In the genomic region with DNA sequence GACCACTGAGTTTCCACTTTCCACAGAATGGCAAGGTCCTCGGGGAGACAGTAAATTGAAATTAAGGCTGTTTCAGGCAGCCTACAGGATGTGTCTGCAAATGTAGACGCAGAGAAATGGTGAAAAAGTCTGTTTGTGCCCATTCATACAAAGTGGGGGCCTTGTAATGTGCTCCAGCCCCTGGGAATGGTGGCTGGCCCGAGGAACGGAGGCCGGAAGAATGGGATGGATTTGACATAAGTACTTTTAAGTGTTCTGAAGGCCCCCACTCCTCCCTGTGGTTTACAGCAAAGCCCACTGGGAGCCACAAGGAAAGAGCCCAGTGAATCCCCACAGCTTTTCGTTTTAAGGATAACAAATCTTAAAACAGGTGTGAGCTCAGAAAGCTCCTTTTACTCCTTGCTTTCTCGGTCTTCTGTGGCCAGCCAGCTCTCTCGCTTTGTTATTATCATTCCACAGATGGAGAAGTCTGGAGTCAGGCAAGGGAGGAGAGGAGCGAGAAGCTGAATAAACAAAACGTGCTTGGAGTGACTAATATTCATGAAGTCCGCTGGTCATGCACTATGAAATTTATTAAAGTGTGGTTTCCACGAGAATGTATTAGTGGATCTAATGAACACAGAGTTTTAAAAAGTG, we compare ENCODE assay signal across 11 mouse cellular contexts.
DNase-seq lines count a peak whose midpoint lies in the region; ATAC-seq and TF ChIP-seq lines count a peak whose summit lies in the region.
"Had no signal": no experiment of that assay in that cellular context is flagged by ENCODE, and none has a peak within 500 bp of the region (broad histone marks: within the 10 kb centered on the region; RNA-seq: fewer than 3 reads in every experiment).

No protein-coding gene starts in this region.

- no peaks in the 10 kb centered on the region for H3K4me1 ChIP-seq in kidney, embryonic 16.5 days (ENCODE audit: insufficient read depth, low read length)
- peaks cover 4% of the 10 kb centered on the region for H3K4me1 ChIP-seq in embryonic facial prominence, embryonic 14.5 days (ENCODE audit: control insufficient read depth, insufficient read depth, low read length)
- H3K4me1 ChIP-seq in limb, embryonic 14.5 days (ENCODE audit: control insufficient read depth, insufficient read depth, low read length) = peaks cover 10% of the 10 kb centered on the region; the same call in 1 of the 2 replicates
- H3K4me1 ChIP-seq: hindbrain, embryonic 13.5 days had no signal

- H3K27me3 ChIP-seq in kidney, embryonic 16.5 days (ENCODE audit: insufficient read depth, low read length) = no peaks in the 10 kb centered on the region
- no peaks in the 10 kb centered on the region for H3K27me3 ChIP-seq in embryonic facial prominence, embryonic 14.5 days (replicated peaks; ENCODE audit: control insufficient read depth, insufficient read depth, low read length)
- no peaks in the 10 kb centered on the region for H3K27me3 ChIP-seq in limb, embryonic 14.5 days (ENCODE audit: control insufficient read depth, insufficient read depth, low read length)
- H3K27me3 ChIP-seq: hindbrain, embryonic 13.5 days had no signal

- H3K4me3 ChIP-seq in kidney, embryonic 16.5 days (ENCODE audit: low read length) = no peak overlapping the region
- H3K4me3 ChIP-seq in embryonic facial prominence, embryonic 14.5 days (ENCODE audit: low read depth, low read length) = no peak overlapping the region
- no peak overlapping the region for H3K4me3 ChIP-seq in limb, embryonic 14.5 days (replicated peaks; ENCODE audit: low read length)
- H3K4me3 ChIP-seq: hindbrain, embryonic 13.5 days had no signal

- peaks cover 6% of the 10 kb centered on the region; the same call in 1 of the 2 replicates for H3K9me3 ChIP-seq in kidney, embryonic 16.5 days (ENCODE audit: low read length)
- no peaks in the 10 kb centered on the region for H3K9me3 ChIP-seq in embryonic facial prominence, embryonic 14.5 days (ENCODE audit: control insufficient read depth, low read length)
- no peaks in the 10 kb centered on the region for H3K9me3 ChIP-seq in limb, embryonic 14.5 days (ENCODE audit: control insufficient read depth, low read length)
- H3K9me3 ChIP-seq: hindbrain, embryonic 13.5 days had no signal

- TF ChIP-seq POLR2A in limb, embryonic 14.5 days (IDR thresholded peaks at IDR 0.05; ENCODE audit: borderline replicate concordance, extremely low read depth, insufficient read depth, insufficient read length) = no peak

- 59% methylated on average over 12 of the region's 12 CpGs for WGBS in kidney, embryonic 16.5 days
- WGBS in embryonic facial prominence, embryonic 14.5 days = 51% methylated on average over 12 of the region's 12 CpGs
- WGBS in limb, embryonic 14.5 days = 38% methylated on average over 12 of the region's 12 CpGs

- peak overlapping the region; percentile 26 for H3K4me2 ChIP-seq in kidney, embryonic 16.5 days (replicated peaks; ENCODE audit: low read depth, low read length)
- H3K4me2 ChIP-seq in embryonic facial prominence, embryonic 14.5 days (ENCODE audit: low read depth, low read length) = peak overlapping the region; percentile 34
- peak overlapping the region; percentile 34; the same call in 1 of the 2 replicates for H3K4me2 ChIP-seq in limb, embryonic 14.5 days (replicated peaks; ENCODE audit: low read depth, low read length, severe bottlenecking)
- H3K4me2 ChIP-seq: hindbrain, embryonic 13.5 days had no signal

- DNase-seq in gastrocnemius, postnatal 25 days = peak; percentile 47
- no peak for DNase-seq in gastrocnemius, postnatal 4 days (ENCODE audit: low spot score in 2 of 2)
- DNase-seq in kidney, postnatal 14 days = no peak
- DNase-seq in embryonic facial prominence, embryonic 14.5 days (ENCODE audit: low spot score) = peak; percentile 61
- peak; percentile 29 for DNase-seq in limb, embryonic 14.5 days (ENCODE audit: low spot score)
- no peak for DNase-seq in ovary, postnatal 36 days (ENCODE audit: low spot score)
- no peak for DNase-seq in urinary bladder, postnatal 25 days (ENCODE audit: low spot score)

- H3K27ac ChIP-seq in kidney, embryonic 16.5 days (ENCODE audit: low read length) = no peak overlapping the region
- H3K27ac ChIP-seq in embryonic facial prominence, embryonic 14.5 days (replicated peaks; ENCODE audit: low read depth, low read length) = no peak overlapping the region
- H3K27ac ChIP-seq in limb, embryonic 14.5 days (replicated peaks; ENCODE audit: low read depth, low read length) = no peak overlapping the region
- H3K27ac ChIP-seq: hindbrain, embryonic 13.5 days had no signal

- no peaks in the 10 kb centered on the region for H3K36me3 ChIP-seq in kidney, embryonic 16.5 days (ENCODE audit: insufficient read depth, low read length)
- H3K36me3 ChIP-seq in embryonic facial prominence, embryonic 14.5 days (ENCODE audit: control insufficient read depth, insufficient read depth, low read length) = no peaks in the 10 kb centered on the region
- no peaks in the 10 kb centered on the region for H3K36me3 ChIP-seq in limb, embryonic 14.5 days (ENCODE audit: control insufficient read depth, insufficient read depth, low read length)
- H3K36me3 ChIP-seq: G1E; hindbrain, embryonic 13.5 days had no signal

- H3K9ac ChIP-seq in kidney, embryonic 16.5 days (replicated peaks; ENCODE audit: low read length) = no peak overlapping the region
- H3K9ac ChIP-seq in embryonic facial prominence, embryonic 14.5 days (ENCODE audit: low read depth, low read length) = no peak overlapping the region
- no peak overlapping the region for H3K9ac ChIP-seq in limb, embryonic 14.5 days (ENCODE audit: low read depth, low read length, severe bottlenecking)
- H3K9ac ChIP-seq: hindbrain, embryonic 13.5 days had no signal

- ATAC-seq in kidney, embryonic 16.5 days (ENCODE audit: low FRiP score, low TSS enrichment) = no peak
- peak; percentile 71; the same call in 1 of the 2 replicates for ATAC-seq in embryonic facial prominence, embryonic 14.5 days (ENCODE audit: low read depth)
- ATAC-seq in limb, embryonic 14.5 days (ENCODE audit: low FRiP score, low read depth) = peak; percentile 65; the same call in 1 of the 2 replicates
- ATAC-seq: lung, postnatal 0 days had no signal

Comparison
In these comparisons a context has a peak if more than half of its experiments do, and no peak if none do; other contexts are left out.
1. DNase-seq: peak in gastrocnemius, postnatal 25 days (single experiment), embryonic facial prominence, embryonic 14.5 days (single experiment) and limb, embryonic 14.5 days (single experiment); none in gastrocnemius, postnatal 4 days (0 of 2), kidney, postnatal 14 days (single experiment), ovary, postnatal 36 days (single experiment) and urinary bladder, postnatal 25 days (single experiment).
2. Peak in every context shown above with its lines, with median percentiles within 50 percentile points of each other: H3K4me2 ChIP-seq.